Mouse (Mus musculus): ENCODE results near the gene Pgm5. TPM values are rescaled to one million over a fixed set of nuclear protein-coding genes. Genes with fewer than 3 reads are reported as not detected.

Gene Pgm5
- polyA plus RNA-seq, 1 experiment from 2014 or later = 0.96 TPM

DNA sequence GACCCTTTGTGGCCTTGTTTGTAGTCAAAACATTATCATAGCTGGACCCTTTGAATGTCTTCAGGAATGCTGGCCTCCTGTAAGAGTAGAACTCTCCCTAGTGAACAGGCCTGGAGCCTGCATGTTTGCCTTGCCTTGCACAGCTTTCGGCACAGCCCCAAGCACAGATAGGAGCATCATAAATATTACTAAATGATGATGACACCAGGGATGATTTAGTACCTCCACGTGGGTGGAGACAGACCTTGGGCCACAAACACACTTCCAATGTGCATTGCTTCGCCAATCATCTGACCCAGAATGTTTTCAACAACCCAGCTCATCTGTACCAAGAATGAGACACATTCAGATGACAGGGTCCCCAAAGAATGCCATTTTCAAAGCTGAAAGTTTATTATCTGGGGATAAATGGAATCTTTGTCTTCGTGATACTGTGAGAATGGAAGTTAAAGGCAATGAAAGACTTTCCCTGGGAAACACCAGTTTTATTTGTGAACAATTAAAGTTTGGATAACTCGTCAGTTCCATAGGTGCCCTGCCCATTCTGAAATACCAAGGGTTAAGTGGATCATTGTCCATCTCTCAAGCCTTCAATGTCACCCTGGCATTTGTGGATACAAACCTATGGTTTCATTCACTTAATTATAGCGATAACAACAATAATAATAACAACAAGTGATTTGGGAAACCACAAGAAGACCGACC is 49.4 kb downstream of the Pgm5 start:
- DNase-seq (ENCODE audit: low spot score) = no peak
- Histone ChIP-seq H3K9me3 (replicated peaks; ENCODE audit: low read length) (no peaks in the 10 kb centered on the region), H3K9ac (ENCODE audit: low read depth, low read length) (no peak overlapping the region), H3K36me3 (ENCODE audit: insufficient read depth, low read length) (no peaks in the 10 kb centered on the region), H3K27me3 (ENCODE audit: insufficient read depth, low read length) (no peaks in the 10 kb centered on the region), H3K27ac (no peak overlapping the region), H3K4me2 (ENCODE audit: low read length) (no peak overlapping the region), H3K4me1 (replicated peaks; ENCODE audit: insufficient read depth, low read length) (no peaks in the 10 kb centered on the region), H3K4me3 (replicated peaks; ENCODE audit: low read depth, low read length) (no peak overlapping the region)
- ATAC-seq (replicated peaks; ENCODE audit: low FRiP score, low read depth) = no peak
- 72% methylated on average over 7 of the region's 7 CpGs for WGBS
- TF ChIP-seq CTCF (IDR thresholded peaks at IDR 0.05; ENCODE audit: low read depth) = no peak

DNA sequence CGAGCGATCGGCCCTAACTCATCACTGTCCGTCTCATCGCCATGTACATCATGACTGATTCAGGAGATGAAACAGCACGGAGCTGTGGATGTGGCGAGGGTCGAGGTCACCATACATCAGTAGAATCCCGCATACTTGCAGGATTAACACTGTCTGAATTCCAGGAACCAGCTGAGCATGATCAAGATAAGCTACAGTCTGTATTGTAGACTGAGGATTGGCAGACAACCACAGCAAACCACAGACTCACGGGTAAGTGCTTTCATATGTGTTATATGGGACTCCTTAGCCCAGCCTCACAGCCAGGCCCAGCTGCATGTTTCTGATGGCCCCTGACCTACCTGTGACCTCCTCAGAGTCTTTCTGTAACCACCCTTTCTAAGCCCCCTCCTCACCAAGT is 50.2 kb downstream of the Pgm5 start:
- no peaks in the 10 kb centered on the region for H3K9me3 ChIP-seq (replicated peaks; ENCODE audit: low read length)
- no peaks in the 10 kb centered on the region for H3K27me3 ChIP-seq (ENCODE audit: insufficient read depth, low read length)
- H3K36me3 ChIP-seq (ENCODE audit: insufficient read depth, low read length) = no peaks in the 10 kb centered on the region
- 67% methylated on average over 10 of the region's 10 CpGs for WGBS
- no peak for TF ChIP-seq CTCF (IDR thresholded peaks at IDR 0.05; ENCODE audit: low read depth)
- no peak overlapping the region for H3K9ac ChIP-seq (ENCODE audit: low read depth, low read length)
- no peaks in the 10 kb centered on the region for H3K4me1 ChIP-seq (replicated peaks; ENCODE audit: insufficient read depth, low read length)
- DNase-seq (ENCODE audit: low spot score) = peak; percentile 44
- ATAC-seq (replicated peaks; ENCODE audit: low FRiP score, low read depth) = no peak; the same call in 1 of the 2 replicates
- no peak overlapping the region for H3K4me2 ChIP-seq (ENCODE audit: low read length)
- H3K4me3 ChIP-seq (replicated peaks; ENCODE audit: low read depth, low read length) = no peak overlapping the region
- H3K27ac ChIP-seq = no peak overlapping the region

DNA sequence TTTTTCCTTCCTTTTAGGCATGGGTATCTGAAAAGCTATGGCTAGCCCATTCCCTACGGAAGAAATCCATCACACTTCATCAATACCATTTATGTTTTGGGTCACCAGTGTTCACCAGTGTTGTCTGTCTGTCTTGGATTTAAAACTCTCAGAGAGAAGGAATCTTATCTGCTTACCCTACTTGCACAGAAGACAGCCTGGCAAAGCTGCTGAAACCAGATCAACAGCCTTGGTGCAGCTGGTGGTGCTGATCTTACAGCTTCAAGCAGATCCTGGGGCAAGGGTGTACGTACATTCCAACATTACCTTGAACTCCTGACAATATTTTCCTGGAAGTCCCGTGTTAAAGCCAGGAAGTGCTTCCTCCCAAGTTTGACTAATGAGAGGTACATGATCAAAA is 55.6 kb downstream of the Pgm5 start:
- H3K9me3 ChIP-seq (replicated peaks; ENCODE audit: low read length) = no peaks in the 10 kb centered on the region
- no peaks in the 10 kb centered on the region for H3K4me1 ChIP-seq (replicated peaks; ENCODE audit: insufficient read depth, low read length)
- H3K36me3 ChIP-seq (ENCODE audit: insufficient read depth, low read length) = no peaks in the 10 kb centered on the region
- H3K4me2 ChIP-seq (ENCODE audit: low read length) = no peak overlapping the region
- no peak overlapping the region for H3K27ac ChIP-seq
- H3K27me3 ChIP-seq (ENCODE audit: insufficient read depth, low read length) = no peaks in the 10 kb centered on the region
- no peak for ATAC-seq (replicated peaks; ENCODE audit: low FRiP score, low read depth)
- no peak for TF ChIP-seq CTCF (IDR thresholded peaks at IDR 0.05; ENCODE audit: low read depth)
- no peak overlapping the region for H3K9ac ChIP-seq (ENCODE audit: low read depth, low read length)
- no peak for DNase-seq (ENCODE audit: low spot score)
- H3K4me3 ChIP-seq (replicated peaks; ENCODE audit: low read depth, low read length) = no peak overlapping the region
- WGBS = 82% methylated on average over 3 of the region's 3 CpGs

DNA sequence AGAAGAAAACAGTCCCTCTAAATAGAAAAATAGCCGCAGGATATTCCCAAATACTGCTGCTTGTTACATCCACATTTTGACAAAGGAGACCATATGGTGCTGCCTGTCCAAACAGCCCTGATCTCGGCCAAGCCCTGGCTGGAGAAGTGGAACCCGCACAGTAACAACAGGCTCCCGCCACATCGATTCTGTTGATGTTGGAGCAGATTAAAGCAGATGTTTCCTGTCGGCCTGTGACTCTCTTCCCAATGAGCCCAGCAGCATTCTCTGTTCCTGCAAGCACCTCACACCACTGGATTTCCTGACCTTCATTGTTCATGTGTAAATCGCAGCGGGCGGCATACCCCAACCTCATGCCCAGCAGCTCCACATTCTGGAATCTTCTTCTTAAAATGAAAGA is 64.0 kb downstream of the Pgm5 start:
- no peak for TF ChIP-seq CTCF (IDR thresholded peaks at IDR 0.05; ENCODE audit: low read depth)
- WGBS = 41% methylated on average over 9 of the region's 9 CpGs
- DNase-seq (ENCODE audit: low spot score) (peak; percentile 79), ATAC-seq (replicated peaks; ENCODE audit: low FRiP score, low read depth) (no peak)
- Histone ChIP-seq H3K4me1 (replicated peaks; ENCODE audit: insufficient read depth, low read length) (no peaks in the 10 kb centered on the region), H3K4me3 (replicated peaks; ENCODE audit: low read depth, low read length) (no peak overlapping the region), H3K9ac (ENCODE audit: low read depth, low read length) (no peak overlapping the region), H3K36me3 (ENCODE audit: insufficient read depth, low read length) (no peaks in the 10 kb centered on the region), H3K4me2 (ENCODE audit: low read length) (no peak overlapping the region), H3K9me3 (replicated peaks; ENCODE audit: low read length) (no peaks in the 10 kb centered on the region), H3K27me3 (ENCODE audit: insufficient read depth, low read length) (no peaks in the 10 kb centered on the region), H3K27ac (0 out of 2 replicates have a peak overlapping the region, but pooled peaks have one; percentile 44)

DNA sequence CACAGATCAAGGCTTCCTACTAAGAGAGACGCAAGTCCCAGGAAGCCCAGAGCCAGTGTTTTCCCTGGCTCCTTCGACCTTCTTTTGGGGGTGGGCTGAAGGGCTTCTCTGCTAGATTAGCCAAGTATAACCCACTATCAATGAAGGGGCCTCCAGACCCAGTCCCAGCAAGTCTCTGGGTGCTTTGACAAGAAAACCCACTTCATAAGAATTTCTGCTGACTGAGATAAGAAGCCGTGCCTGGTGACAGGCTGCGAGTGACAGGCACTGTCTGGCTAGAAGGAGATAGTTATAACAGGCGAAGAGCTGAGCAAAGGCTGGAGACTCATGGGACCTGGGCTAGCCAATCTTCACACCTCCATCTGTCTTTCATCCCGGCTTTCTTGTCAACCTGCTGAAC is 67.3 kb downstream of the Pgm5 start:
- DNase-seq (ENCODE audit: low spot score) (no peak), ATAC-seq (replicated peaks; ENCODE audit: low FRiP score, low read depth) (no peak)
- no peak for TF ChIP-seq CTCF (IDR thresholded peaks at IDR 0.05; ENCODE audit: low read depth)
- Histone ChIP-seq H3K9ac (ENCODE audit: low read depth, low read length) (no peak overlapping the region), H3K4me2 (ENCODE audit: low read length) (no peak overlapping the region), H3K27me3 (ENCODE audit: insufficient read depth, low read length) (no peaks in the 10 kb centered on the region), H3K4me3 (replicated peaks; ENCODE audit: low read depth, low read length) (no peak overlapping the region), H3K27ac (no peak overlapping the region), H3K4me1 (replicated peaks; ENCODE audit: insufficient read depth, low read length) (no peaks in the 10 kb centered on the region), H3K9me3 (replicated peaks; ENCODE audit: low read length) (no peaks in the 10 kb centered on the region), H3K36me3 (ENCODE audit: insufficient read depth, low read length) (no peaks in the 10 kb centered on the region)
- WGBS = 70% methylated on average over 6 of the region's 6 CpGs

DNA sequence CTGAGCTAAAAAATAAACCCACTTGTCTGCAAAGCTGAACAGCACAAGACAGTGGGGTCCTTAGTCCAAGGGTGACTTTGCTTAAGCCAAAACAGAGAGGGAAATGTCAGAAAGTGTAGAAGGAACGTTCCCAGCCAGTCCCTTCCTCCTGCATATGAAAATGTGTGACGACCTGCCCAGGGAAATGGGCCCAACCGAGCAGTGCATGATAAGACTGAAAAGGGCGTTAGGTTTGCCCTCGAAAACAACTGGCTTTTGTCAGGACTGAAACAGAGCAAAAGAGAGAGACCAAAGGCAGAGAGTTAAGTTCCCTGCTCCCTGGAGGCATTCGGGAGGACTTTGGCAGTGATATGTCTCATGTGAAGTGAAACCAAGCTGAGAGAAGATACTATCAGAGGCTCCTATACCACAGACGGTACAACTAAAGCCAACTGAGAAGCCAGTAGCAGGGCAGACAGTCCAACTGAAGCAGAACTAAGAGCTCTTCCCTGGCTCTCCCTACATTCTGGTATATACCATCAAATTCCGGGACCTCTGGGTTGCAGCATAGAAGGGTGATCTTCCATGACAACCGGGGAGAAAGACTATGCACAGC is 68.0 kb downstream of the Pgm5 start:
- H3K4me1 ChIP-seq (replicated peaks; ENCODE audit: insufficient read depth, low read length) = no peaks in the 10 kb centered on the region
- TF ChIP-seq CTCF (IDR thresholded peaks at IDR 0.05; ENCODE audit: low read depth) = no peak
- H3K27ac ChIP-seq = no peak overlapping the region
- ATAC-seq (replicated peaks; ENCODE audit: low FRiP score, low read depth) (no peak), DNase-seq (ENCODE audit: low spot score) (no peak)
- H3K9ac ChIP-seq (ENCODE audit: low read depth, low read length) = no peak overlapping the region
- no peaks in the 10 kb centered on the region for H3K27me3 ChIP-seq (ENCODE audit: insufficient read depth, low read length)
- no peaks in the 10 kb centered on the region for H3K9me3 ChIP-seq (replicated peaks; ENCODE audit: low read length)
- 71% methylated on average over 9 of the region's 9 CpGs for WGBS
- H3K36me3 ChIP-seq (ENCODE audit: insufficient read depth, low read length) = no peaks in the 10 kb centered on the region
- H3K4me3 ChIP-seq (replicated peaks; ENCODE audit: low read depth, low read length) = no peak overlapping the region
- no peak overlapping the region for H3K4me2 ChIP-seq (ENCODE audit: low read length)
